In the genomic region with DNA sequence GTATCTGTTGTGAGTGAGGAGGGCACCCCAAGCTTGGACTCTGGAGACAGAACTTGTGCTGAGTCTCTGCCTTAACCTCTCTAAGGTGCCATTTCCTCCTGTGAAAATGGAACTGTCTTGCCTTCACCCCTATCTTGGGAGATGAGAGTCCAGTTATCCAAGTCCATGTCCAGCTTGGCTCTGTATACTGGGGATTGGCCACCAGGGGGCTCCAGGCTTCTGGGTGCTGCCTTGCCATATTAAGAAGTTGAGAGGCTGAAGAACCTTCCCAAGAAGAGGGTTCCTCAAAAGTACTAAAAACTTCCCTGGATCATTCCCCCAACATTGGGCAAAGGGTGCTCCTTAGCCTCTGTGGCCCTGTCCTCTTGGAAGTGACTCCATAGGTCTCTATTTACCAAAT, we compare ENCODE assay signal across 1 mouse cellular context.
TF ChIP-seq lines count a peak whose summit lies in the region.

No protein-coding gene starts in this region.

TF ChIP-seq in MEL, 35 proteins besides CTCF, POLR2A, EP300 and RAD21:
- TF ChIP-seq POLR2AphosphoS2 (IDR thresholded peaks at IDR 0.05; ENCODE audit: low read length) (no peak), TAL1 (IDR thresholded peaks at IDR 0.05; ENCODE audit: low read length) (no peak), SIN3A (IDR thresholded peaks at IDR 0.05; ENCODE audit: low read length) (no peak), NRF1 (IDR thresholded peaks at IDR 0.05; ENCODE audit: insufficient read depth, low read depth, low read length, poor library complexity, severe bottlenecking) (no peak), SMC3 (IDR thresholded peaks at IDR 0.05; ENCODE audit: low read depth, low read length) (peak; percentile 49), CHD1 (IDR thresholded peaks at IDR 0.05; ENCODE audit: low read depth, low read length) (no peak), MEF2A (IDR thresholded peaks at IDR 0.05; ENCODE audit: extremely low read depth, insufficient replicate concordance, low read depth, low read length, poor library complexity, severe bottlenecking) (no peak)
